Mouse (Mus musculus) heart, postnatal 4 days (tissue): ENCODE measurements at regions not wholly inside any gene's neighbourhood (a gene's known extent, or its start where the extent isn't known, plus 50 kb on each side); places are given as distances from the start of the nearest gene placed in this dataset.
A peak's percentile ranks its signal among the peaks of the same experiment; 100 is the strongest.

Experiments
- DNase-seq: peaks from one replicate; pipeline ENCODE4 v3.0.0; 2021

DNA sequence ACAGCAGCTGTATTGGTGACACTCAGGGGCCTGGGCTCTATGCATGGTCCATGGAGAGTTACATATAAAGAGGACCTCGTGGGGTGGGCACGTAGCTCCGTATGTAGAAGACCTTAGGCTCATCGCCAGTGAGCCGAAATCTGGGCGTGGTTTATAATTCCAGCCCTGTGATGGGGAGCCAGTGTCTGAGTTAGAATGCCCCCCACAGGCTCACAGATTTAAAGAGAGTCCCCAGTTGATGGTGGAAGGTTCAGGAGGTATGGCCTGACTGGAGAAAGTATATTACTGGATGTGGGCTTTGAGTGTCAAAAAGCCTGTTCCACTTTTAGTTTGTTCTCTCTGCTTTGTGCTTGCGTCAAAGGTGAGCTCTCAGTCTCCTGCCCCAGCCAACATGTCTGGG lies 54.8 kb downstream of the 1700122O11Rik start:
- DNase-seq, result no peak

GRCm38 (mm10) chr17:47981556-47982027 lies 56.5 kb downstream of the 1700122O11Rik start:
- no peak for DNase-seq

GRCm38 (mm10) chr17:47979266-47979665 lies 54.8 kb upstream of the Foxp4 start:
- DNase-seq, result peak; percentile 44

- no peak for DNase-seq
Observed at GRCm38 (mm10) chr17:47978404-47979030, 54.1 kb upstream of the Foxp4 start.

- DNase-seq, result no peak
Observed at GRCm38 (mm10) chr17:47978001-47978400, 53.6 kb upstream of the Foxp4 start.

- DNase-seq, result no peak
Observed at GRCm38 (mm10) chr17:47976999-47977357, 52.5 kb upstream of the Foxp4 start.

DNA sequence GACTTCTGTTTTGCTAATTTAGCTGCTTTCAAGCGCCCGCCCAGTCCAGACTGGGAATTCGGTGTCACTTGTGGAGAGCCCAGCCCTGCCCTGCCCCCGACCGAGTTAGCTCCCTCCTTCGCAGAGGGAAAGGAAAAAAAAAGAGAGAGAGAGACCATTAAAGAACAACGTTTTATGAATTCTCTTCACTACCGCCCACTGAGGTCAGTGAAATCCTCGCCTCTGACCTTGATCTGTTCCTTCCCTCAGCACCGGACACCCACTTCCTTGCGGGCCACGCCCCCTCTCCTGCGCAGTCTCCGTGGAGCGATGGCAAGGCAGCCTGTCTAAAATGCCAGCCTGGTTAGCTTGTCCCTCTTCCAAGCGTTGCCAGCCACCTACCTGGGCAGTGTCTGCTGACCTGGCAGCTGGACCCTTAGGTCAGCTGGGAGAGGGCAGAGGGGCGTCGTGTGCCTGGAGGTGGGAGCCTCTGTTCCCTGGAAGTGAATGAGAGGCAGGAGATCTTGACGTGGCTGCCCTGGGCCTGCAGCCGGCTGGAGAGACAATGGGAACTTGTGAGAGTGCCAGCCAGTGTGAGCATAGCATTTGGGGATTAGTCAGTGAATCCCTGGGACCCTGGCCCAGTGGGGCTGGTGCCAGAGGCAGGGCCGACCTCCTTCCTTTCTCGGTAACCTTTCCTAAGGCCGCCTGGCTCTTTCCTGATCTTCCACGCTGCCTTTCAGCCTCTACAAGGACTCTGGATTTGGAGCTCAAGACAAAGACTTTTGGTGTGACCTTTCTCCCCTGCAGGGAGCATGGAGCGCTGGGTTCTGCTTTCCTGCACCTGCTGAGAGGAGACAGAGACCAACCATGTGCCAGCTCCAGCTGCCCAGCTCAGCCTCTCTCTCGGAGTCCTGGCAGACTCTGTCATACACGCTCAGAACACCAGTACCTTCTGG lies 51.9 kb upstream of the Foxp4 start:
- peak; percentile 72 for DNase-seq

DNA sequence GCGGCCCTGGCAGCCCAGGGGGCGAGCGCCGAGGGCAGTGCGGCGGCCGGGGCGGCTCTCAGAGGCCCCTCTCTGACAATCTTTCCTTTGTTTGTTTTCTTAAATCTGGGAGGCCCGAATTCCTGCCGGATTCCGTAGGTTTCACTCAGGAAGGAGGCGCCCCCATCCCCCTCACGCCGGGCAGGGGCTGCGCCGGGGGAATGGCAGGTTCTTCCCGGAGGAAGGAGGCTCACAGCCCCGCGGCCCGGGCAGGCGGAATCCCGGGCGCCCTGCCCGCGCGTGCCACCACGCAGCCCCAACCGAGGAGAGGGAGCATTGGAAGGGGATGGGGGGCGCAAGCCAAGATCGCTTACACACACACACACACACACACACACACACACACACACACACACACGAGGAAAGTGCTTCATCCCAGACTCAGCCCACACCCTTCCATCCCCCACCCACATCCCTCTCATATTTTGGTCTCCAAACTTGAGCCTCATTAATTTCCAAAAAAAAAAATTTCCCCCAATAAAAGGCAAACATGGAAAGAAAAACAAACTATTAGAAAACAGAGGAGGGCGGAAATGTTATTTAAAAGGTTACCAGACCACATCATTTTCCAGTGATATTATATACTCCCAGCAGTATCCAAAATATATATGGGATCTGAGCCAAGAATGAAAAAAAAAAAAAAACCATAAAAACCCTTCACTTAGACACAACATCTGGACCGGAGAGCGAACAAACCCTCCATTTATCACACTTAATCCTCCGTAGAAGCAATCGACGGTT lies 51.0 kb upstream of the Foxp4 start:
- DNase-seq, result peak; percentile 61

GRCm38 (mm10) chr17:47974503-47974902 lies 50.1 kb upstream of the Foxp4 start:
- peak; percentile 32 for DNase-seq
